Mouse (Mus musculus): ENCODE measurements around the gene Eif4e3. TPM values are rescaled to one million over a fixed set of nuclear protein-coding genes. Genes with fewer than 3 reads are reported as not detected.

The Eif4e3 gene
- total and polyA plus RNA-seq, 3 experiments, result 9.8 to 16.3 (median 11.8) TPM

GRCm38 (mm10) chr6:99606079-99606478, 60.5 kb downstream of the Eif4e3 start:
- Histone ChIP-seq H3K4me3 (replicated peaks in 1 of 3; ENCODE audit: low read depth in 2 of 3, low read length in 2 of 3, poor library complexity in 1 of 3) (no peak overlapping the region), H3K4me1 (ENCODE audit: control insufficient read depth in 1 of 2, insufficient read depth in 2 of 2) (peaks cover 0 to 12% of the 10 kb centered on the region in 2 experiments; a peak in 2 of 4 replicates), H3K27ac (ENCODE audit: insufficient read depth, low read depth) (no peak overlapping the region), H3K79me2 (replicated peaks; ENCODE audit: control insufficient read depth, extremely low read depth, insufficient read depth, poor library complexity, severe bottlenecking) (no peaks in the 10 kb centered on the region), H3K9ac (ENCODE audit: insufficient read depth, low read depth) (no peak overlapping the region), H3K36me3 (replicated peaks in 1 of 2; ENCODE audit: control insufficient read depth in 1 of 2, insufficient read depth in 1 of 2, low read length in 1 of 2) (no peaks in the 10 kb centered on the region), H3K4me2 (ENCODE audit: insufficient read depth, low read depth, poor library complexity, severe bottlenecking) (no peak overlapping the region), H3K27me3 (replicated peaks) (no peaks in the 10 kb centered on the region), H3K9me3 (replicated peaks; ENCODE audit: low read length) (no peaks in the 10 kb centered on the region)
- in situ Hi-C loops (cut with MboI; ENCODE audit: low pct_ligation_motif_present, low pct_unique_long_range_greater_than_20kb, low sequenced_read_pairs) (no loop called here), dilution Hi-C loops (cut with MboI; ENCODE audit: extremely low pct_ligation_motif_present, extremely low pct_unique_long_range_greater_than_20kb, low sequenced_read_pairs) (no loop called here)
- no peak for TF ChIP-seq ZC3H11A (IDR thresholded peaks at IDR 0.05; ENCODE audit: low read depth, low read length)
- no peak for TF ChIP-seq MAZ (IDR thresholded peaks at IDR 0.05; ENCODE audit: low read depth, low read length)
- no peak for TF ChIP-seq MYC (IDR thresholded peaks at IDR 0.05; ENCODE audit: low read depth, low read length)
- TF ChIP-seq SIN3A (IDR thresholded peaks at IDR 0.05; ENCODE audit: low read length), result no peak
- TF ChIP-seq UBTF (IDR thresholded peaks at IDR 0.05; ENCODE audit: low read depth, low read length), result no peak
- TF ChIP-seq MAFK (IDR thresholded peaks at IDR 0.05; ENCODE audit: insufficient replicate concordance, low read length), result no peak
- TF ChIP-seq IRF4 (IDR thresholded peaks at IDR 0.05; ENCODE audit: low read depth, low read length), result no peak
- TF ChIP-seq RAD21 (IDR thresholded peaks at IDR 0.05; ENCODE audit: low read depth, low read length), result no peak
- TF ChIP-seq CHD2 (IDR thresholded peaks at IDR 0.05; ENCODE audit: low read length), result no peak
- no peak for TF ChIP-seq BHLHE40 (IDR thresholded peaks at IDR 0.05; ENCODE audit: low read depth, low read length)
- DNase-seq (ENCODE audit: extremely low read depth), result no peak

- no peaks in the 10 kb centered on the region for H3K9me3 ChIP-seq (replicated peaks; ENCODE audit: low read length)
- dilution Hi-C loops (cut with MboI; ENCODE audit: extremely low pct_ligation_motif_present, extremely low pct_unique_long_range_greater_than_20kb, low sequenced_read_pairs), result no loop called here
- no peak for DNase-seq (ENCODE audit: extremely low read depth)
- H3K4me1 ChIP-seq (ENCODE audit: control insufficient read depth in 1 of 2, insufficient read depth in 2 of 2), result no peaks in the 10 kb centered on the region; a peak in 2 of 4 replicates
- in situ Hi-C loops (cut with MboI; ENCODE audit: low pct_ligation_motif_present, low pct_unique_long_range_greater_than_20kb, low sequenced_read_pairs), result no loop called here
- H3K27ac ChIP-seq (ENCODE audit: insufficient read depth, low read depth), result no peak overlapping the region
- no peak overlapping the region for H3K4me3 ChIP-seq (replicated peaks in 1 of 3; ENCODE audit: low read depth in 2 of 3, low read length in 2 of 3, poor library complexity in 1 of 3)
- H3K36me3 ChIP-seq (replicated peaks in 1 of 2; ENCODE audit: control insufficient read depth in 1 of 2, insufficient read depth in 1 of 2, low read length in 1 of 2), result no peaks in the 10 kb centered on the region
- H3K79me2 ChIP-seq (replicated peaks; ENCODE audit: control insufficient read depth, extremely low read depth, insufficient read depth, poor library complexity, severe bottlenecking), result no peaks in the 10 kb centered on the region
- H3K4me2 ChIP-seq (ENCODE audit: insufficient read depth, low read depth, poor library complexity, severe bottlenecking), result no peak overlapping the region
- TF ChIP-seq SMC3 (IDR thresholded peaks at IDR 0.05; ENCODE audit: low read depth, low read length) (no peak), ELF1 (IDR thresholded peaks at IDR 0.05; ENCODE audit: low read depth, low read length) (no peak), MAX (IDR thresholded peaks at IDR 0.05; ENCODE audit: low read length) (no peak), ZMIZ1 (IDR thresholded peaks at IDR 0.05; ENCODE audit: low read depth, low read length) (no peak), E2F4 (IDR thresholded peaks at IDR 0.05; ENCODE audit: insufficient replicate concordance, low read depth, low read length) (no peak), ZKSCAN1 (IDR thresholded peaks at IDR 0.05; ENCODE audit: borderline replicate concordance, low read depth, low read length) (no peak), RAD21 (IDR thresholded peaks at IDR 0.05; ENCODE audit: low read depth, low read length) (no peak), NRF1 (IDR thresholded peaks at IDR 0.05; ENCODE audit: low read depth, low read length) (no peak), CHD1 (IDR thresholded peaks at IDR 0.05; ENCODE audit: low read depth, low read length) (no peak), RCOR1 (conservative IDR thresholded peaks at IDR 0.05; ENCODE audit: low read depth, low read length) (no peak)
- H3K27me3 ChIP-seq (replicated peaks), result no peaks in the 10 kb centered on the region
- H3K9ac ChIP-seq (ENCODE audit: insufficient read depth, low read depth), result no peak overlapping the region
Observed at GRCm38 (mm10) chr6:99604758-99605157, 61.8 kb downstream of the Eif4e3 start.
